Mouse (Mus musculus): ENCODE results near the gene Reln.

DNA sequence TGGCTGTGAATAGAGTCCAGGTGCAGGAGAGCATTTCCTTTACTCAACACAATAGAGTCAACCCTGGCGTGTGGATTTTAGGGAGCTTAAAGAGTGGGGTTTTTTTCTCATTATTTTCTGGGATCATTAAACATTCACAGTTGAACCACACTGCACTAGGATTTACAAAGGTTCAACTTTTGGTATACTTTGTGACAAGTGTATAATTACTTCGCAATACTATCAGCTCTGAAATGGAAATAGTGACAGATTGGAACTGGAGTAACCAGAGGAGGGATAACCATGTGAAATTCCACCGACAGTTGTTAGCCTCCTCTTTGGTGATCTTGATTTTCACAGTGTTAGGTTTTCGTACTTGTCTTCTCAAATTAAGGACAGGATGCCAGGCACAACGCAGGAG, 250.5 kb downstream of the Reln start:
- no peak for TF ChIP-seq CTCF (IDR thresholded peaks at IDR 0.05)
- no peak for TF ChIP-seq EP300 (IDR thresholded peaks at IDR 0.05)
